Mouse (Mus musculus) limb, embryonic 14.5 days (tissue): ENCODE measurements around the gene Mmp11. TPM values are rescaled to one million over a fixed set of nuclear protein-coding genes. Genes with fewer than 3 reads are reported as not detected.

Experiments
- ATAC-seq: fragments of 200-750 bp; cut with Nextera tagmentation; 2 replicates; pipeline ENCODE4 v1.8.0; 2017; ENCODE audit warnings: low read depth, moderate number of reproducible peaks, moderate TSS enrichment; ENCODE audit not compliant: low FRiP score
- DNase-seq: peaks from one replicate; pipeline ENCODE4 v3.0.0-alpha.2; 2015; ENCODE audit warnings: low spot score
- H3K27ac ChIP-seq: fragments of 300-500 bp; sonication (generic); replicated peaks from 2 replicates; pipeline ENCODE4 v1.5.1; 2014; ENCODE audit warnings: low read depth, mild to moderate bottlenecking, low read length, moderate library complexity, mixed read lengths
- H3K27me3 ChIP-seq: fragments of 300-500 bp; sonication (generic); 2 replicates; pipeline ENCODE4 v1.6.1; 2014; ENCODE audit warnings: low read length, mixed read lengths; ENCODE audit not compliant: control insufficient read depth, insufficient read depth
- H3K36me3 ChIP-seq: fragments of 300-500 bp; sonication (generic); 2 replicates; pipeline ENCODE4 v1.6.1; 2014; ENCODE audit warnings: mild to moderate bottlenecking, low read length, moderate library complexity, mixed read lengths; ENCODE audit not compliant: control insufficient read depth, insufficient read depth
- H3K4me1 ChIP-seq: fragments of 300-500 bp; sonication (generic); 2 replicates; pipeline ENCODE4 v1.6.1; 2014; ENCODE audit warnings: antibody characterized with exemption, low read length, mixed read lengths; ENCODE audit not compliant: control insufficient read depth, insufficient read depth
- H3K4me2 ChIP-seq: fragments of 300-500 bp; sonication (generic); replicated peaks from 2 replicates; pipeline ENCODE4 v1.6.1; 2014; ENCODE audit warnings: low read depth, mild to moderate bottlenecking, low read length, moderate library complexity; ENCODE audit not compliant: severe bottlenecking
- H3K4me3 ChIP-seq: fragments of 300-500 bp; sonication (generic); replicated peaks from 2 replicates; pipeline ENCODE4 v1.5.1; 2014; ENCODE audit warnings: low read length
- H3K9ac ChIP-seq: fragments of 300-500 bp; sonication (generic); 2 replicates; pipeline ENCODE4 v1.6.1; 2014; ENCODE audit warnings: mild to moderate bottlenecking, low read depth, low read length, moderate library complexity; ENCODE audit not compliant: severe bottlenecking
- H3K9me3 ChIP-seq: fragments of 300-500 bp; sonication (generic); 2 replicates; pipeline ENCODE4 v1.6.1; 2016; ENCODE audit warnings: low read length; ENCODE audit not compliant: control insufficient read depth
- POLR2A ChIP-seq: fragments of 200-500 bp; IDR thresholded peaks from 2 replicates; pipeline ENCODE4 v1.8.0; 2012; ENCODE audit warnings: inconsistent platforms, mild to moderate bottlenecking, moderate library complexity, borderline replicate concordance; ENCODE audit not compliant: insufficient read depth, insufficient read length; ENCODE audit errors: extremely low read depth
- WGBS: fragments of 180-500 bp; shearing (Covaris S2); extraction: QIAGEN DNeasy Blood & Tissue Kit; methylation state at CpG from one replicate; pipeline ENCODE4 v1.1.7; 2014; 5-methylcytosine and 5-hydroxymethylcytosine counted together
- polyA plus RNA-seq, 2 experiments: library from polyadenylated mRNA; depleted of rRNA in 1 of 2; stranded (reverse) in 1 of 2; unstranded in 1 of 2; fragments of >200 nt; fragmentation: Nextera tagmentation in 1 of 2; extraction: Ambion mirVana in 1 of 2; gene quantifications; 2 replicates each; pipeline versions ENCODE4 v1.2.1 to v1.2.3; 2012 to 2014

Mmp11 gene
- 240 and 307 TPM in 2 replicates for polyA plus RNA-seq (2012; rRNA removed)
- polyA plus RNA-seq (2014; fragmentation: Nextera tagmentation; extraction: Ambion mirVana) = 213 and 279 TPM in 2 replicates

DNA sequence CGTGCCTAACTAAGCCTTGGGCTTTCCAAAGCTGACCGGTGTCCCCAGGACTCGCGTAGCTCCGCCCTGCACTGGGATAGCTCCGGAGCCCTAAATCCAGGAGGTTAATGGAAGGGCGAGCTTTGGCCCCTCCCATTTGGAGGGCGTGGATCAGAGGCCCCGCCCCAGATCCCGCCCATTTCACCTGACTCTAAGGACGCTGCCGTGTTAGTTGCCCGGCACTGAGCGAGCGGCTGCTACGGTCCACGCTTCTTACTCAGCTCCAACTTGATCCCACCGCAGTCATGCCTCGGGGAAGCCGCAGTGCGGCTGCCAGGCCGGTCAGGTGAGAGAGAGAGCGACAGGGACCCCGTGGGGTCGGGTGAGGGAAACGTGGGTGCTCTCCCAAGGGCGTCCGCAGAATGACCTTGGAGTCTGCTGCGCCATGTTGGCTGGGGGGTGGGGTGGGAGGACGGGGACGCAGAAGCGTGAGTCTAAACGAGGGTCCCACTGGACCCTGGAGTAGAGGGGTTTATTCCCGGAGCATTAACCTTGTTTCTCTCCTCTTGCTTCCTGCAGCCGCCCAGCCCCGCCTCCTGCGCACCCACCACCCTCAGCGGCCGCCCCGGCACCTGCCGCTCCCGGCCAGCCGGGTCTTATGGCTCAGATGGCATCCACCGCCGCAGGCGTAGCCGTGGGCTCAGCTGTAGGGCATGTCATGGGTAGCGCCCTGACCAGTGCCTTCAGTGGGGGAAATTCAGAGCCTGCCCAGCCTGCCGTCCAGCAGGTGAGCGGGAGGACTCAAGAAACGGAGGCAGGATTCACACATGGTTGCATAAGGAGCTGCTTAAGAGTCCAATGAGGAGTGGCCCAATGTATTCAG, at the start of gene Mmp11:
Gene Mmp11, minus strand, starts transcription at position 817 of the 862 bp plus-strand sequence.
- no peak within 1 kb of the TSS for H3K27ac ChIP-seq
- no peak for TF ChIP-seq POLR2A
- H3K4me2 ChIP-seq = peak within 1 kb of the TSS; percentile 87
- H3K9ac ChIP-seq = peak within 1 kb of the TSS; percentile 34
- peak within 1 kb of the TSS; percentile 48 for H3K4me3 ChIP-seq
- no peaks in the 10 kb centered on the region for H3K36me3 ChIP-seq
- WGBS = 2% methylated on average over 47 of the region's 51 CpGs
- H3K27me3 ChIP-seq = peaks cover 21% of the 10 kb centered on the region
- peak; percentile 20; the same call in 1 of the 2 replicates for ATAC-seq
- peaks cover 22% of the 10 kb centered on the region for H3K4me1 ChIP-seq
- H3K9me3 ChIP-seq = no peaks in the 10 kb centered on the region
- DNase-seq = peak; percentile 75

DNA sequence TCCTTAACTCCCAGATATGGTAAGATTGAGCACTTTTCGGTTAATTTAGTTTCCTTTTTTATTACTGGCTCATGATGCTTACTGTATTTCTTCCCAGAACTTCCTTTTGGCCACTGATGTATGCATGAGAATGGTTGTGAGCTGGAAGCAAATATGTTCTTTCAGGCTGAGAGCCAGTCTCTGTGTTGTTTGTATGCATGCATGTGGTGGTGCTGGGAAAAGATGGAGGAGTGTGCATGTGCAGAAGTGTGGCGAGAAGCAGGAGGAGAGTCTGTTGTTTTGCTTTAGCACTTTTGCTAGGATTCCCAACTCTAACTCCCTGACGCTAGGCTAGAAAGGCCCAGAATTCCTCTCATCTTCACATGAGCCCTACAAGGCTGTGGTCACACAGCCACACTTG, 43.1 kb upstream of the Mmp11 start:
- ATAC-seq (no peak), DNase-seq (no peak)
- no peak for TF ChIP-seq POLR2A
- H3K9me3 ChIP-seq = no peaks in the 10 kb centered on the region
- no peak overlapping the region for H3K4me2 ChIP-seq
- H3K9ac ChIP-seq = no peak overlapping the region
- 88% methylated on average over 3 of the region's 3 CpGs for WGBS
- no peaks in the 10 kb centered on the region for H3K4me1 ChIP-seq
- H3K27ac ChIP-seq = no peak overlapping the region
- no peaks in the 10 kb centered on the region for H3K27me3 ChIP-seq
- no peak overlapping the region for H3K4me3 ChIP-seq
- no peaks in the 10 kb centered on the region for H3K36me3 ChIP-seq

- H3K27me3 ChIP-seq = no peaks in the 10 kb centered on the region
- H3K4me1 ChIP-seq = no peaks in the 10 kb centered on the region
- no peak overlapping the region for H3K9ac ChIP-seq
- H3K4me3 ChIP-seq = no peak overlapping the region
- no peak overlapping the region for H3K27ac ChIP-seq
- no peak overlapping the region for H3K4me2 ChIP-seq
- no peaks in the 10 kb centered on the region for H3K9me3 ChIP-seq
- ATAC-seq (no peak), DNase-seq (no peak)
- WGBS = 92% methylated on average over 5 of the region's 5 CpGs
- TF ChIP-seq POLR2A = no peak
- no peaks in the 10 kb centered on the region for H3K36me3 ChIP-seq
Observed at GRCm38 (mm10) chr10:75978835-75979157, 42.5 kb upstream of the Mmp11 start.

DNA sequence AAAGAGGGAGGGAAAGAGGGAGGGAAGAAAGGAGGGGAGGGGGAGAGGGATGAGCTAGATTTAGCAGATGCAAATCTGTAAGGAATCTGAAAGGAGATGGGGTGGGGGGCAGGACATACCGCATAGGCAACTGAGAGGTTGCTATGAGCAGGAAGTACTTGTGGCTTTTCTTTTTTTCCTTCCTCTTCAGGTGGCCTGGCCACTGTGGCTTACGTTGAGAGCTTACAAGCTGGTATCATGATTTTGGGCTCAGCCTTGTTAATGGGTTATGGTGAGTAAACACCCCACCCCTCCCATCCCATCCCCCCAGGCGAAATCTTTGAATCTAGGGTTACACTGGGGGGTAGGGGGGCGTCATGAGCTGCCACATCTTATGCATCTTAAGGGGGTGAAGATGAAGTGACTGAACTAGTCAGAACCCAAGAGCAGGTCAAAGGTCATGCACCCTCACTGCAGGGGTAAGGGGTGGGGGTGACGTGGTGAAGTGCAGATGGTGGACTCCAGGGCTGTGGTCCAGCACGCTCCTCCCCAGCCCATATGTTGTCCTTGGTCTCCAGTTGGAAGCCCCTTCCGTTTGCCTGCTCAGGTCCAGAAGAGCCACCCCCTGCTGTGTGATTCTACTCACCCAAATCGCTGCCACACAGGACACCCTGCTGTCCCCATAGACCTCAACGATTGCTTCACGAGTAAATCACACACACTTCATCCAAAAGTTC, 42.0 kb upstream of the Mmp11 start:
- Histone ChIP-seq H3K4me2 (no peak overlapping the region), H3K36me3 (no peaks in the 10 kb centered on the region), H3K9ac (no peak overlapping the region), H3K4me1 (no peaks in the 10 kb centered on the region), H3K4me3 (no peak overlapping the region), H3K27ac (no peak overlapping the region), H3K27me3 (no peaks in the 10 kb centered on the region), H3K9me3 (no peaks in the 10 kb centered on the region)
- 48% methylated on average over 10 of the region's 10 CpGs for WGBS
- DNase-seq (no peak), ATAC-seq (no peak)
- TF ChIP-seq POLR2A = no peak

- Histone ChIP-seq H3K27ac (no peak overlapping the region), H3K27me3 (no peaks in the 10 kb centered on the region), H3K36me3 (no peaks in the 10 kb centered on the region), H3K4me3 (no peak overlapping the region), H3K9ac (no peak overlapping the region), H3K4me1 (no peaks in the 10 kb centered on the region), H3K4me2 (no peak overlapping the region), H3K9me3 (no peaks in the 10 kb centered on the region)
- ATAC-seq = no peak
- 73% methylated on average over 5 of the region's 5 CpGs for WGBS
- TF ChIP-seq POLR2A = no peak
- no peak for DNase-seq
Observed at GRCm38 (mm10) chr10:75975216-75975615, 38.9 kb upstream of the Mmp11 start.
